In the genomic region with DNA sequence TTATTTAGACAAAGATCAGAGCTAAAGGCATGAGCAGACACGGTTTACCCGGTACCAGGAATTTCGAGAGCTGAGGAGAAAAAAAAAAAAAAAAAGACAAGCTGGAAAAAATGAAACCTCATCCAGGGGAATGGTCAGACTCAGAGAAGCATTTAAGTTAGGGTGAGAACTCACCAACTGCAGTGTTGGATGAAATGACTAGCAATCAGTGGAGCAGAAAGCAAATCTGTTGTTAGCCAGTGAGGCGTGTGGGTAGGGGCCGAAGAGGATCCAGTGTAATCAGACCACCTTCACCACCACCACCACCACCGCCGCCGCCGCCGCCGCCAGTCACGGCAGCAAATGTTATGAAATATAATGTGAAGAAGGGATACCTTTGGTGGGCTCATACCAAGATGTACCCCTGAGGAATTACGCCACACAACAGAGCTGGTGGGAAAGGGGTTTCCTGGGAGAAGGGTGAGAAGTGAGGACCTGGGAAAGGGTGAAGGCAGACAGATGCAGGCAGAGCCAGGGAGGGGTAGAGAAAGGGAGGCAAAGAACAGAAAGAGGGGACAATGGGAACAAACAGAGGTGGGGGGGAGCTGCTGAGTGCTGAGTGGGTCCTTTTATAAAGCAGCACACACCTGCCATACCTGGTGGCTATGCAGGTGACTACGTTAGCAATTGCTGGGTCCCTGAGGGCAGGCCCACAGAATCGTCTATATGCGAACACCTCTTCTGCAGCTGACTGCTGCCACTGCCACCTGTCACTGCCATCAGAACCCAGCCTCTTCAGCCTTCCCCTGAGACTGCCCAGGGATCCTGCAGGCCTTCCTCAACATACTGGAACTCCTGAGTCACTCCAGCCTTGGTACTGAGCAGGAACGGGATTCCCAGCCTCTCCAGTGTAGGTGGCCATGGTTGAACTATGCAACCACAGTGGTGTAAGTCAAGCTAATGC, we compare ENCODE assay signal across 9 mouse cellular contexts. TPM values are rescaled to one million over a fixed set of nuclear protein-coding genes. Genes with fewer than 3 reads are reported as not detected.
DNase-seq lines count a peak whose midpoint lies in the region; ATAC-seq and TF ChIP-seq lines count a peak whose summit lies in the region.
"Had no signal": no experiment of that assay in that cellular context is flagged by ENCODE, and none has a peak within 500 bp of the region (broad histone marks: within the 10 kb centered on the region; RNA-seq: fewer than 3 reads in every experiment).

No protein-coding gene starts in this region.

- peaks cover 9% of the 10 kb centered on the region for H3K4me1 ChIP-seq in heart, embryonic 10.5 days
- H3K4me1 ChIP-seq in forebrain, postnatal 0 days (ENCODE audit: insufficient read depth): 0 out of 2 replicates have a peak, but pooled peaks cover 5% of the 10 kb centered on the region
- no peaks in the 10 kb centered on the region for H3K4me1 ChIP-seq in midbrain, embryonic 14.5 days (ENCODE audit: control insufficient read depth, insufficient read depth, low read length)

- DNase-seq in heart, embryonic 10.5 days (ENCODE audit: low spot score): no peak
- no peak for DNase-seq in heart, postnatal 10 days
- peak; percentile 28 to 38 for DNase-seq in cerebellum, postnatal 36 days
- no peak for DNase-seq in forebrain, postnatal 0 days
- no peak for DNase-seq in midbrain, embryonic 14.5 days
- DNase-seq in heart, postnatal 4 days: no peak
- no peak for DNase-seq in B cell, adult 2 months
- DNase-seq: lung, postnatal 14 days had no signal

- H3K36me3 ChIP-seq in heart, embryonic 10.5 days: no peaks in the 10 kb centered on the region
- no peaks in the 10 kb centered on the region for H3K36me3 ChIP-seq in forebrain, postnatal 0 days (ENCODE audit: insufficient read depth)
- no peaks in the 10 kb centered on the region for H3K36me3 ChIP-seq in midbrain, embryonic 14.5 days (ENCODE audit: control insufficient read depth, insufficient read depth, low read length)

- H3K27ac ChIP-seq in heart, embryonic 10.5 days: peak overlapping the region; percentile 32; the same call in 1 of the 2 replicates
- no peak overlapping the region for H3K27ac ChIP-seq in forebrain, postnatal 0 days (ENCODE audit: low read depth, low read length)
- H3K27ac ChIP-seq in midbrain, embryonic 14.5 days (replicated peaks; ENCODE audit: low read depth, low read length): no peak overlapping the region; the same call in 1 of the 2 replicates

- intact Hi-C loops in heart, postnatal 10 days (cut with DNase I): no loop called here

- peak overlapping the region; percentile 32; the same call in 1 of the 2 replicates for H3K4me2 ChIP-seq in forebrain, postnatal 0 days (ENCODE audit: low read depth)
- H3K4me2 ChIP-seq in midbrain, embryonic 14.5 days (ENCODE audit: low read length): peak overlapping the region; percentile 31

- H3K27me3 ChIP-seq in heart, embryonic 10.5 days (ENCODE audit: insufficient read depth, poor library complexity, severe bottlenecking): peaks cover 10% of the 10 kb centered on the region; the same call in 1 of the 2 replicates
- no peaks in the 10 kb centered on the region for H3K27me3 ChIP-seq in forebrain, postnatal 0 days (ENCODE audit: insufficient read depth, low read length)
- no peaks in the 10 kb centered on the region for H3K27me3 ChIP-seq in midbrain, embryonic 14.5 days (ENCODE audit: control insufficient read depth, insufficient read depth, low read length)

- 72% methylated on average over 17 of the region's 17 CpGs for WGBS in heart, embryonic 10.5 days
- 48% methylated on average over 17 of the region's 17 CpGs for WGBS in forebrain, postnatal 0 days
- 36% methylated on average over 17 of the region's 17 CpGs for WGBS in midbrain, embryonic 14.5 days

- H3K9me3 ChIP-seq in heart, embryonic 10.5 days: no peaks in the 10 kb centered on the region
- no peaks in the 10 kb centered on the region for H3K9me3 ChIP-seq in forebrain, postnatal 0 days (ENCODE audit: low read length)
- H3K9me3 ChIP-seq in midbrain, embryonic 14.5 days (ENCODE audit: control insufficient read depth, low read length): no peaks in the 10 kb centered on the region

- no peak for ATAC-seq in forebrain, postnatal 0 days
- ATAC-seq in midbrain, embryonic 14.5 days (ENCODE audit: low FRiP score, low TSS enrichment): no peak
- ATAC-seq in granulocyte monocyte progenitor cell, adult 5-6 weeks (replicated peaks; ENCODE audit: poor library complexity, severe bottlenecking): no peak

- no peak overlapping the region for H3K9ac ChIP-seq in forebrain, postnatal 0 days
- H3K9ac ChIP-seq in midbrain, embryonic 14.5 days (replicated peaks; ENCODE audit: low read length): no peak overlapping the region; the same call in 1 of the 2 replicates

- peak overlapping the region; percentile 5; the same call in 1 of the 2 replicates for H3K4me3 ChIP-seq in heart, embryonic 10.5 days
- no peak overlapping the region for H3K4me3 ChIP-seq in forebrain, postnatal 0 days (ENCODE audit: low read depth, low read length)
- no peak overlapping the region for H3K4me3 ChIP-seq in midbrain, embryonic 14.5 days (replicated peaks; ENCODE audit: low read depth, low read length)

- TF ChIP-seq CTCF in forebrain, postnatal 0 days (IDR thresholded peaks at IDR 0.05; ENCODE audit: low read depth): no peak

RNA-seq across cellular contexts. Expression of a gene that starts 7.4 kb away (rescaled TPM):
- polyA plus RNA-seq in heart, embryonic 10.5 days (2016; fragmentation: Nextera tagmentation; extraction: Ambion mirVana): 22.7 and 67.8 TPM in 2 replicates
- 100 to 1,000 TPM; 112 to 142 TPM for total RNA-seq in heart, postnatal 10 days (2021)
- total RNA-seq in forebrain, postnatal 0 days (2014; rRNA removed): 8.0 and 17.4 TPM in 2 replicates
- 19.6 and 23.0 TPM in 2 replicates for polyA plus RNA-seq in forebrain, postnatal 0 days (2015; fragmentation: Nextera tagmentation; extraction: Ambion mirVana)
- polyA plus RNA-seq in midbrain, embryonic 14.5 days (2014; fragmentation: Nextera tagmentation; extraction: Ambion mirVana): 18.8 and 29.8 TPM in 2 replicates
- not detected in 2 replicates for total RNA-seq in granulocyte monocyte progenitor cell, adult 5-6 weeks (2014; fragmentation: Nextera tagmentation)
- not detected in 2 replicates for total RNA-seq in granulocyte monocyte progenitor cell, adult 5-6 weeks (2017)
- total RNA-seq in heart, postnatal 4 days (2021): 10 to 100 TPM; 70.7 to 78.0 TPM

RNA-seq across cellular contexts. Expression of a gene that starts 16.4 kb away (rescaled TPM):
- 42.7 and 49.1 TPM in 2 replicates for polyA plus RNA-seq in heart, embryonic 10.5 days (2016; fragmentation: Nextera tagmentation; extraction: Ambion mirVana)
- 10 to 100 TPM; 11.7 to 12.0 TPM for total RNA-seq in heart, postnatal 10 days (2021)
- 45.9 and 50.3 TPM in 2 replicates for total RNA-seq in forebrain, postnatal 0 days (2014; rRNA removed)
- polyA plus RNA-seq in forebrain, postnatal 0 days (2015; fragmentation: Nextera tagmentation; extraction: Ambion mirVana): 53.6 and 58.5 TPM in 2 replicates
- polyA plus RNA-seq in midbrain, embryonic 14.5 days (2014; fragmentation: Nextera tagmentation; extraction: Ambion mirVana): 52.9 and 58.5 TPM in 2 replicates
- total RNA-seq in granulocyte monocyte progenitor cell, adult 5-6 weeks (2014; fragmentation: Nextera tagmentation): 9.2 and 12.9 TPM in 2 replicates
- 5.9 and 13.1 TPM in 2 replicates for total RNA-seq in granulocyte monocyte progenitor cell, adult 5-6 weeks (2017)
- total RNA-seq in heart, postnatal 4 days (2021): 10 to 100 TPM; 16.0 to 16.8 TPM

RNA-seq across cellular contexts. Expression of a gene that starts 23.9 kb away (rescaled TPM):
- 0.10 and 0.77 TPM in 2 replicates for polyA plus RNA-seq in heart, embryonic 10.5 days (2016; fragmentation: Nextera tagmentation; extraction: Ambion mirVana)
- under 1 TPM; 0.19 to 0.27 TPM for total RNA-seq in heart, postnatal 10 days (2021)
- total RNA-seq in forebrain, postnatal 0 days (2014; rRNA removed): 85.9 and 91.3 TPM in 2 replicates
- polyA plus RNA-seq in forebrain, postnatal 0 days (2015; fragmentation: Nextera tagmentation; extraction: Ambion mirVana): 17.4 and 27.3 TPM in 2 replicates
- 8.5 and 21.2 TPM in 2 replicates for polyA plus RNA-seq in midbrain, embryonic 14.5 days (2014; fragmentation: Nextera tagmentation; extraction: Ambion mirVana)
- not detected in 2 replicates for total RNA-seq in granulocyte monocyte progenitor cell, adult 5-6 weeks (2014; fragmentation: Nextera tagmentation)
- not detected in 2 replicates for total RNA-seq in granulocyte monocyte progenitor cell, adult 5-6 weeks (2017)
- total RNA-seq in heart, postnatal 4 days (2021): under 1 TPM; 0.14 to 0.16 TPM

RNA-seq across cellular contexts. Expression of a gene that starts 27.1 kb away (rescaled TPM):
- 14.5 and 21.5 TPM in 2 replicates for polyA plus RNA-seq in heart, embryonic 10.5 days (2016; fragmentation: Nextera tagmentation; extraction: Ambion mirVana)
- 10 to 100 TPM; 10.2 to 10.3 TPM for total RNA-seq in heart, postnatal 10 days (2021)
- 18.8 and 27.5 TPM in 2 replicates for total RNA-seq in forebrain, postnatal 0 days (2014; rRNA removed)
- polyA plus RNA-seq in forebrain, postnatal 0 days (2015; fragmentation: Nextera tagmentation; extraction: Ambion mirVana): 25.4 and 26.8 TPM in 2 replicates
- 32.0 and 40.7 TPM in 2 replicates for polyA plus RNA-seq in midbrain, embryonic 14.5 days (2014; fragmentation: Nextera tagmentation; extraction: Ambion mirVana)
- total RNA-seq in granulocyte monocyte progenitor cell, adult 5-6 weeks (2014; fragmentation: Nextera tagmentation): 1.6 TPM in 1 of 2 replicates, not detected in the other
- total RNA-seq in granulocyte monocyte progenitor cell, adult 5-6 weeks (2017): not detected in 2 replicates
- total RNA-seq in heart, postnatal 4 days (2021): 10 to 100 TPM in 1 of 2 experiments, 1 to 10 TPM in 1; 9.8 to 12.0 TPM

Comparison
In these comparisons a context has a peak if more than half of its experiments do, and no peak if none do; other contexts are left out.
1. DNase-seq: peak in cerebellum, postnatal 36 days (2 of 2); none in heart, embryonic 10.5 days (single experiment), heart, postnatal 10 days (0 of 2), forebrain, postnatal 0 days (single experiment), midbrain, embryonic 14.5 days (single experiment), heart, postnatal 4 days (single experiment) and B cell, adult 2 months (0 of 2).
2. RNA of a gene that starts 23.9 kb away (total RNA-seq): 85.9 to 91.3 TPM in forebrain, postnatal 0 days; 0.19 to 0.27 TPM in heart, postnatal 10 days, 0.14 to 0.16 TPM in heart, postnatal 4 days and not detected in granulocyte monocyte progenitor cell, adult 5-6 weeks; every median in the first group is over 10 times any median in the second.